Mouse (Mus musculus): Measurements from ENCODE around the gene Nectin1.
A peak's percentile ranks its signal among the peaks of the same experiment; 100 is the strongest.

Nectin1 gene

GRCm38 (mm10) chr9:43743647-43744137 lies at the start of gene Nectin1:
Gene Nectin1, plus strand, starts transcription at chr9:43743984.
- peak; percentile 81 for DNase-seq (ENCODE audit: low read depth, low spot score)

- no peak for DNase-seq (ENCODE audit: low read depth, low spot score)
Observed at GRCm38 (mm10) chr9:43698080-43698712, 45.6 kb upstream of the Nectin1 start.

GRCm38 (mm10) chr9:43698841-43699240 lies 44.9 kb upstream of the Nectin1 start:
- DNase-seq (ENCODE audit: low read depth, low spot score), result no peak

- no peak for DNase-seq (ENCODE audit: low read depth, low spot score)
Observed at GRCm38 (mm10) chr9:43699417-43700225, 44.2 kb upstream of the Nectin1 start.

GRCm38 (mm10) chr9:43700226-43700579 lies 43.6 kb upstream of the Nectin1 start:
- DNase-seq (ENCODE audit: low read depth, low spot score), result no peak

GRCm38 (mm10) chr9:43701748-43702147 lies 42.0 kb upstream of the Nectin1 start:
- no peak for DNase-seq (ENCODE audit: low read depth, low spot score)

GRCm38 (mm10) chr9:43707571-43707970 lies 36.2 kb upstream of the Nectin1 start:
- DNase-seq (ENCODE audit: low read depth, low spot score), result no peak

- no peak for DNase-seq (ENCODE audit: low read depth, low spot score)
Observed at GRCm38 (mm10) chr9:43708715-43709114, 35.1 kb upstream of the Nectin1 start.

GRCm38 (mm10) chr9:43713432-43713831 lies 30.4 kb upstream of the Nectin1 start:
- DNase-seq (ENCODE audit: low read depth, low spot score), result no peak

- DNase-seq (ENCODE audit: low read depth, low spot score), result no peak
Observed at GRCm38 (mm10) chr9:43719407-43719839, 24.4 kb upstream of the Nectin1 start.

GRCm38 (mm10) chr9:43720046-43720445 lies 23.7 kb upstream of the Nectin1 start:
- no peak for DNase-seq (ENCODE audit: low read depth, low spot score)

GRCm38 (mm10) chr9:43724093-43724492 lies 19.7 kb upstream of the Nectin1 start:
- no peak for DNase-seq (ENCODE audit: low read depth, low spot score)

- DNase-seq (ENCODE audit: low read depth, low spot score), result no peak
Observed at GRCm38 (mm10) chr9:43729450-43730266, 14.1 kb upstream of the Nectin1 start.

- no peak for DNase-seq (ENCODE audit: low read depth, low spot score)
Observed at GRCm38 (mm10) chr9:43730284-43731027, 13.3 kb upstream of the Nectin1 start.

GRCm38 (mm10) chr9:43731880-43732279 lies 11.9 kb upstream of the Nectin1 start:
- DNase-seq (ENCODE audit: low read depth, low spot score), result no peak

- DNase-seq (ENCODE audit: low read depth, low spot score), result no peak
Observed at GRCm38 (mm10) chr9:43732671-43733070, 11.1 kb upstream of the Nectin1 start.

GRCm38 (mm10) chr9:43734952-43735351 lies 8.8 kb upstream of the Nectin1 start:
- no peak for DNase-seq (ENCODE audit: low read depth, low spot score)

- DNase-seq (ENCODE audit: low read depth, low spot score), result no peak
Observed at GRCm38 (mm10) chr9:43736046-43736730, 7.6 kb upstream of the Nectin1 start.

- DNase-seq (ENCODE audit: low read depth, low spot score), result no peak
Observed at GRCm38 (mm10) chr9:43737331-43737730, 6.5 kb upstream of the Nectin1 start.

- no peak for DNase-seq (ENCODE audit: low read depth, low spot score)
Observed at GRCm38 (mm10) chr9:43737871-43738292, 5.9 kb upstream of the Nectin1 start.
